Mouse (Mus musculus): ENCODE measurements around the gene Rab11fip3.

DNA sequence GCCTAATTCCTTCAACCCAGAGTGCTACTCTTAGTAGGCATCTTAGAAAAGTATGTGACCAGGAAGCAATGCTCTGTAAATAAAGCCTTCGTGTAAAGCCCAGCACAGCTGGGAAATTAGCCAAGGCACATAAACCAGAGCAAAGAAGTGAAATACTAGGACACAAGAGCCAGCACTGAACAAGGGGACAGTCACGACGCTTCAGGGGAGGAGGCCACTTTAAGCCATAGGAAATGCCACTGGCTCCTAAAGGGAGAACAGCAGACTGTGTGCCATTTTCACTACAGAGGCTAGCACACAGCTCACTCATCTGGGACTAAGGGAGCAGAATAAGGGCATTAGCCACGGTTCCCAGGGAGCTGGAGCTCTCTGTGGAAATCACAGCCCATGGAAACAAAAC, 24.1 kb downstream of the Rab11fip3 start:
- TF ChIP-seq EP300 (IDR thresholded peaks at IDR 0.05; ENCODE audit: low read depth) (no peak), CTCF (IDR thresholded peaks at IDR 0.05; ENCODE audit: low read depth) (no peak)
